Mouse (Mus musculus) lung, adult 2 months (tissue): ENCODE results near the gene Cldn34b2.

ENCODE experiments used
- CTCF ChIP-seq: fragments of 200-500 bp; IDR thresholded peaks from 2 replicates; pipeline ENCODE4 v1.5.1; 2011; ENCODE audit warnings: mild to moderate bottlenecking, low read length, control low read depth; ENCODE audit not compliant: insufficient read depth
- POLR2A ChIP-seq: fragments of 200-500 bp; IDR thresholded peaks from 2 replicates; pipeline ENCODE4 v1.6.1; 2011; ENCODE audit warnings: low read depth, mild to moderate bottlenecking, control low read depth, low read length, borderline replicate concordance; ENCODE audit errors: extremely low read depth

GRCm38 (mm10) chrX:155169886-155170285 is 41.7 kb upstream of the Cldn34b2 start:
- TF ChIP-seq CTCF (no peak), POLR2A (no peak)
